Mouse (Mus musculus): ENCODE data around the gene Tpp1. TPM values are rescaled to one million over a fixed set of nuclear protein-coding genes. Genes with fewer than 3 reads are reported as not detected.

The Tpp1 gene
- total and polyA plus RNA-seq, 3 experiments, result 19.1 to 49.1 (median 29.9) TPM

DNA sequence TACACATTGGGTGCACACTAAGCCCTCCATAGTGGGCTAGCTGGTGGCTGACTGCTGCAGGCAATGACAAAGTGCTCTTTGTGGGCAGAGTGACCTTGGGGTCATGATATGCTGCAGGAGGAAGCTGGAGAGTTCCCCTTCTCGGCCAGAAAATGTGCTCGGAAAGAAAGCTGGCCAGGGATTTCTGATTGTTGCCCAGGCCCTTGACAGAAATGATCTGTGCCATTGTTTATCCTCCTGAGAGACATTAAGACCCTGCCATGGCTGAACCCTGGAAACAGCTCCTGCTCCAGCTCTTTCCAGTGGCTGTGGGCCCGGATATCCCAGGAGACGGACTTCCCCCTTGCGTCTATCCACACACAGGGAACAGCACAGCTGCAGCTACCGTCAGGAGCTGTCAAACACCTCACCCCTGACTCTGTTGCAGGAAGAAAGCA, 15.7 kb upstream of the Tpp1 start:
- Histone ChIP-seq H3K79me2 (replicated peaks; ENCODE audit: control insufficient read depth, extremely low read depth, insufficient read depth, poor library complexity, severe bottlenecking) (no peaks in the 10 kb centered on the region), H3K36me3 (replicated peaks in 1 of 2; ENCODE audit: control insufficient read depth in 1 of 2, insufficient read depth in 1 of 2, low read length in 1 of 2) (no peaks in the 10 kb centered on the region), H3K9ac (ENCODE audit: insufficient read depth, low read depth) (no peak overlapping the region), H3K4me2 (ENCODE audit: insufficient read depth, low read depth, poor library complexity, severe bottlenecking) (no peak overlapping the region), H3K27ac (ENCODE audit: insufficient read depth, low read depth) (no peak overlapping the region), H3K4me3 (replicated peaks in 1 of 3; ENCODE audit: low read depth in 2 of 3, low read length in 2 of 3, poor library complexity in 1 of 3) (no peak overlapping the region), H3K27me3 (replicated peaks) (no peaks in the 10 kb centered on the region), H3K9me3 (replicated peaks; ENCODE audit: low read length) (no peaks in the 10 kb centered on the region), H3K4me1 (ENCODE audit: control insufficient read depth in 1 of 2, insufficient read depth in 2 of 2) (peaks cover 0 to 16% of the 10 kb centered on the region in 2 experiments; a peak in 2 of 4 replicates)
- in situ Hi-C loops (cut with MboI; ENCODE audit: low pct_ligation_motif_present, low pct_unique_long_range_greater_than_20kb, low sequenced_read_pairs) (no loop called here), dilution Hi-C loops (cut with MboI; ENCODE audit: extremely low pct_ligation_motif_present, extremely low pct_unique_long_range_greater_than_20kb, low sequenced_read_pairs) (no loop called here)
- TF ChIP-seq HCFC1 (IDR thresholded peaks at IDR 0.05; ENCODE audit: low read depth, low read length), result no peak
- no peak for TF ChIP-seq E2F4 (IDR thresholded peaks at IDR 0.05; ENCODE audit: insufficient replicate concordance, low read depth, low read length)
- no peak for TF ChIP-seq MYC (IDR thresholded peaks at IDR 0.05; ENCODE audit: low read depth, low read length)
- no peak for TF ChIP-seq PAX5 (IDR thresholded peaks at IDR 0.05; ENCODE audit: low read length)
- TF ChIP-seq TBP (conservative IDR thresholded peaks at IDR 0.05; ENCODE audit: low read depth, low read length), result no peak
- TF ChIP-seq CHD2 (IDR thresholded peaks at IDR 0.05; ENCODE audit: low read length), result no peak
- TF ChIP-seq ZMIZ1 (IDR thresholded peaks at IDR 0.05; ENCODE audit: low read depth, low read length), result no peak
- no peak for TF ChIP-seq USF1 (IDR thresholded peaks at IDR 0.05; ENCODE audit: low read depth, low read length)
- TF ChIP-seq MXI1 (IDR thresholded peaks at IDR 0.05; ENCODE audit: low read depth, low read length), result no peak
- no peak for TF ChIP-seq TCF12 (IDR thresholded peaks at IDR 0.05; ENCODE audit: low read depth, low read length)
- no peak for TF ChIP-seq NRF1 (IDR thresholded peaks at IDR 0.05; ENCODE audit: low read depth, low read length)
- no peak for TF ChIP-seq BHLHE40 (IDR thresholded peaks at IDR 0.05; ENCODE audit: low read depth, low read length)
- no peak for TF ChIP-seq JUN (IDR thresholded peaks at IDR 0.05; ENCODE audit: insufficient read depth, low read depth, low read length)
- TF ChIP-seq USF2 (conservative IDR thresholded peaks at IDR 0.05; ENCODE audit: low read depth, low read length), result no peak
- TF ChIP-seq SIN3A (IDR thresholded peaks at IDR 0.05; ENCODE audit: low read length), result no peak
- no peak for TF ChIP-seq EP300 (IDR thresholded peaks at IDR 0.05; ENCODE audit: low read length)
- TF ChIP-seq ELF1 (IDR thresholded peaks at IDR 0.05; ENCODE audit: low read depth, low read length), result no peak
- DNase-seq (ENCODE audit: extremely low read depth), result no peak

DNA sequence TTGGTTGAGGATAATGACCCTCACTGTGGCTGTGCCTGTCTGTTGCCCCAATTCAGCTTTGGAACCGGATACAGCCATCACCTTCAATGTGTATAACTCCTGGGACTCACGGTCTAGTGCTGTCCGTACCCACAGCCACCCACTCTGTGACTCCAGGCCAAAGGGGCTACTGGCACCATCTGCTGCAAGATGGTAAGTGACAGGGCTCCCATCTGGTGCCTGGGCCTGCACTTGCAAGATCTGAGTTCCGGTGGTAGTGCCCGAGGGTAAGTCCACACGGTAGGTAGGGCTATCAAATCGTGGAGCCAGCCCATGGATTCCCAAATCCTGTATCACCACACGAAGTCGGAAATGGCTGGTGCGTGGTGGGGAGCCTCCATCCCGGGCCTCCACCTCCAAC, 12.3 kb upstream of the Tpp1 start:
- no peak overlapping the region for H3K4me2 ChIP-seq (ENCODE audit: insufficient read depth, low read depth, poor library complexity, severe bottlenecking)
- peaks cover 0 to 8% of the 10 kb centered on the region in 2 experiments; a peak in 2 of 4 replicates for H3K4me1 ChIP-seq (ENCODE audit: control insufficient read depth in 1 of 2, insufficient read depth in 2 of 2)

More for the DNA sequence above, 12.3 kb upstream of the Tpp1 start:
- dilution Hi-C loops (cut with MboI; ENCODE audit: extremely low pct_ligation_motif_present, extremely low pct_unique_long_range_greater_than_20kb, low sequenced_read_pairs) (no loop called here), in situ Hi-C loops (cut with MboI; ENCODE audit: low pct_ligation_motif_present, low pct_unique_long_range_greater_than_20kb, low sequenced_read_pairs) (no loop called here)
- TF ChIP-seq IRF4 (IDR thresholded peaks at IDR 0.05; ENCODE audit: low read depth, low read length) (no peak), KAT2A (IDR thresholded peaks at IDR 0.05; ENCODE audit: insufficient replicate concordance, low read length) (no peak), ETS1 (conservative IDR thresholded peaks at IDR 0.05; ENCODE audit: low read depth, low read length) (no peak), JUN (IDR thresholded peaks at IDR 0.05; ENCODE audit: insufficient read depth, low read depth, low read length) (no peak), POLR2A (IDR thresholded peaks at IDR 0.05; ENCODE audit: low read depth, low read length) (no peak), ZMIZ1 (IDR thresholded peaks at IDR 0.05; ENCODE audit: low read depth, low read length) (no peak), TBP (conservative IDR thresholded peaks at IDR 0.05; ENCODE audit: low read depth, low read length) (no peak), ELF1 (IDR thresholded peaks at IDR 0.05; ENCODE audit: low read depth, low read length) (no peak), CTCF (conservative IDR thresholded peaks at IDR 0.05 in 1 of 2, IDR thresholded peaks at IDR 0.05 in 1 of 2; ENCODE audit: low read depth in 2 of 2, low read length in 2 of 2) (no peak), JUND (conservative IDR thresholded peaks at IDR 0.05; ENCODE audit: low read depth, low read length) (no peak), NELFE (IDR thresholded peaks at IDR 0.05; ENCODE audit: low read depth, low read length) (no peak), E2F4 (IDR thresholded peaks at IDR 0.05; ENCODE audit: insufficient replicate concordance, low read depth, low read length) (no peak), MAX (IDR thresholded peaks at IDR 0.05; ENCODE audit: low read length) (no peak)
- no peak for DNase-seq (ENCODE audit: extremely low read depth)
- Histone ChIP-seq H3K9ac (ENCODE audit: insufficient read depth, low read depth) (no peak overlapping the region), H3K27me3 (replicated peaks) (peaks cover 10% of the 10 kb centered on the region), H3K27ac (ENCODE audit: insufficient read depth, low read depth) (no peak overlapping the region), H3K79me2 (replicated peaks; ENCODE audit: control insufficient read depth, extremely low read depth, insufficient read depth, poor library complexity, severe bottlenecking) (no peaks in the 10 kb centered on the region), H3K4me3 (replicated peaks in 1 of 3; ENCODE audit: low read depth in 2 of 3, low read length in 2 of 3, poor library complexity in 1 of 3) (no peak overlapping the region), H3K9me3 (replicated peaks; ENCODE audit: low read length) (no peaks in the 10 kb centered on the region), H3K36me3 (replicated peaks in 1 of 2; ENCODE audit: control insufficient read depth in 1 of 2, insufficient read depth in 1 of 2, low read length in 1 of 2) (no peaks in the 10 kb centered on the region)

All from CH12.LX (cell line).